Mouse (Mus musculus) heart, embryonic 16.5 days (tissue): ENCODE data around the gene Anks1b. TPM values are rescaled to one million over a fixed set of nuclear protein-coding genes. Genes with fewer than 3 reads are reported as not detected.

ENCODE experiments used
- ATAC-seq: fragments of 200-750 bp; cut with Nextera tagmentation; replicated peaks from 2 replicates; pipeline ENCODE4 v1.8.0; 2017; ENCODE audit warnings: moderate number of reproducible peaks; ENCODE audit not compliant: insufficient read depth, low FRiP score; ENCODE audit errors: extremely low read depth
- H3K27ac ChIP-seq: fragments of 300-500 bp; sonication (generic); 2 replicates; pipeline ENCODE4 v1.5.1; 2014; ENCODE audit warnings: mild to moderate bottlenecking, low read length, control low read depth, moderate library complexity
- H3K27me3 ChIP-seq: fragments of 300-500 bp; sonication (generic); 2 replicates; pipeline ENCODE4 v1.6.1; 2014; ENCODE audit warnings: low read length, mixed read lengths; ENCODE audit not compliant: control insufficient read depth, insufficient read depth
- H3K36me3 ChIP-seq: fragments of 300-500 bp; sonication (generic); 2 replicates; pipeline ENCODE4 v1.6.1; 2014; ENCODE audit not compliant: control insufficient read depth, insufficient read depth
- H3K4me1 ChIP-seq: fragments of 300-500 bp; sonication (generic); 2 replicates; pipeline ENCODE4 v1.6.1; 2014; ENCODE audit warnings: low read length, mixed read lengths; ENCODE audit not compliant: control insufficient read depth, insufficient read depth
- H3K4me2 ChIP-seq: fragments of 300-500 bp; sonication (generic); 2 replicates; pipeline ENCODE4 v1.6.1; 2014; ENCODE audit warnings: low read depth, mild to moderate bottlenecking, control low read depth, low read length
- H3K4me3 ChIP-seq: fragments of 300-500 bp; sonication (generic); 2 replicates; pipeline ENCODE4 v1.5.1; 2014; ENCODE audit warnings: mild to moderate bottlenecking, control low read depth, low read length
- H3K9ac ChIP-seq: fragments of 300-500 bp; sonication (generic); 2 replicates; pipeline ENCODE4 v1.6.1; 2014; ENCODE audit warnings: low read length, control low read depth
- H3K9me3 ChIP-seq: fragments of 300-500 bp; sonication (generic); replicated peaks from 2 replicates; pipeline ENCODE4 v1.6.1; 2016; ENCODE audit warnings: low read length; ENCODE audit not compliant: control insufficient read depth
- WGBS: fragments of 180-500 bp; shearing (Covaris S2); extraction: QIAGEN DNeasy Blood & Tissue Kit; methylation state at CpG from one replicate; pipeline ENCODE4 v1.1.7; 2014; 5-methylcytosine and 5-hydroxymethylcytosine counted together
- polyA plus RNA-seq: library from polyadenylated mRNA; unstranded; fragments of >200 nt; fragmentation: Nextera tagmentation; extraction: Ambion mirVana; gene quantifications from 2 replicates; pipeline ENCODE4 v1.2.1, GENCODE M21; 2015

Gene Anks1b
- polyA plus RNA-seq, 1 experiment from 2014 or later, result 0.13 TPM

GRCm38 (mm10) chr10:90649681-90650080, 776.4 kb downstream of the Anks1b start:
- no peaks in the 10 kb centered on the region for H3K4me1 ChIP-seq
- WGBS, result 37% methylated on average over 2 of the region's 2 CpGs
- no peak overlapping the region for H3K4me2 ChIP-seq
- no peak for ATAC-seq
- no peak overlapping the region for H3K4me3 ChIP-seq
- no peaks in the 10 kb centered on the region for H3K36me3 ChIP-seq
- H3K9me3 ChIP-seq, result no peaks in the 10 kb centered on the region
- no peaks in the 10 kb centered on the region for H3K27me3 ChIP-seq
- no peak overlapping the region for H3K9ac ChIP-seq
- no peak overlapping the region for H3K27ac ChIP-seq

- H3K4me3 ChIP-seq, result no peak overlapping the region
- no peaks in the 10 kb centered on the region for H3K27me3 ChIP-seq
- no peak for ATAC-seq
- H3K4me2 ChIP-seq, result no peak overlapping the region
- no peaks in the 10 kb centered on the region for H3K4me1 ChIP-seq
- no peaks in the 10 kb centered on the region for H3K36me3 ChIP-seq
- H3K27ac ChIP-seq, result no peak overlapping the region
- no peaks in the 10 kb centered on the region for H3K9me3 ChIP-seq
- no peak overlapping the region for H3K9ac ChIP-seq
- WGBS, result 63% methylated on average over 7 of the region's 7 CpGs
Measured at GRCm38 (mm10) chr10:90657416-90658120, 784.3 kb downstream of the Anks1b start.

GRCm38 (mm10) chr10:90666746-90667145, 793.4 kb downstream of the Anks1b start:
- Histone ChIP-seq H3K9me3 (no peaks in the 10 kb centered on the region), H3K4me2 (no peak overlapping the region), H3K27ac (no peak overlapping the region), H3K4me1 (peaks cover 2% of the 10 kb centered on the region; the same call in 1 of the 2 replicates), H3K36me3 (no peaks in the 10 kb centered on the region), H3K4me3 (no peak overlapping the region), H3K27me3 (no peaks in the 10 kb centered on the region), H3K9ac (no peak overlapping the region)
- 76% methylated on average over 2 of the region's 2 CpGs for WGBS
- ATAC-seq, result no peak

GRCm38 (mm10) chr10:90670291-90670690, 797.0 kb downstream of the Anks1b start:
- Histone ChIP-seq H3K36me3 (no peaks in the 10 kb centered on the region), H3K27me3 (no peaks in the 10 kb centered on the region), H3K9ac (no peak overlapping the region), H3K4me2 (no peak overlapping the region), H3K9me3 (no peaks in the 10 kb centered on the region), H3K27ac (no peak overlapping the region), H3K4me3 (no peak overlapping the region), H3K4me1 (peaks cover 2% of the 10 kb centered on the region; the same call in 1 of the 2 replicates)
- 82% methylated on average over 3 of the region's 3 CpGs for WGBS
- no peak for ATAC-seq

- Histone ChIP-seq H3K4me1 (peaks cover 2% of the 10 kb centered on the region; the same call in 1 of the 2 replicates), H3K4me2 (no peak overlapping the region)
- no peak for ATAC-seq
Measured at GRCm38 (mm10) chr10:90672135-90672534, 798.8 kb downstream of the Anks1b start.

GRCm38 (mm10) chr10:90674362-90674761, 801.1 kb downstream of the Anks1b start:
- 80% methylated on average over 10 of the region's 10 CpGs for WGBS
- Histone ChIP-seq H3K4me1 (no peaks in the 10 kb centered on the region), H3K4me3 (no peak overlapping the region), H3K27me3 (no peaks in the 10 kb centered on the region), H3K36me3 (no peaks in the 10 kb centered on the region), H3K9ac (no peak overlapping the region), H3K27ac (no peak overlapping the region), H3K4me2 (no peak overlapping the region), H3K9me3 (no peaks in the 10 kb centered on the region)
- no peak for ATAC-seq

More at GRCm38 (mm10) chr10:90672135-90672534, 798.8 kb downstream of the Anks1b start:
- Histone ChIP-seq H3K27ac (no peak overlapping the region), H3K9ac (no peak overlapping the region), H3K9me3 (no peaks in the 10 kb centered on the region), H3K4me3 (no peak overlapping the region), H3K27me3 (no peaks in the 10 kb centered on the region), H3K36me3 (no peaks in the 10 kb centered on the region)
- 79% methylated on average over 3 of the region's 3 CpGs for WGBS

- 88% methylated on average over 3 of the region's 3 CpGs for WGBS
Measured at GRCm38 (mm10) chr10:90677421-90677820, 804.1 kb downstream of the Anks1b start.

GRCm38 (mm10) chr10:90679713-90680470, 806.6 kb downstream of the Anks1b start:
- ATAC-seq, result no peak
- H3K4me2 ChIP-seq, result no peak overlapping the region
- 88% methylated on average over 10 of the region's 10 CpGs for WGBS
- H3K4me1 ChIP-seq, result no peaks in the 10 kb centered on the region
- no peak overlapping the region for H3K27ac ChIP-seq
- no peaks in the 10 kb centered on the region for H3K36me3 ChIP-seq
- no peaks in the 10 kb centered on the region for H3K27me3 ChIP-seq
- no peak overlapping the region for H3K9ac ChIP-seq
- H3K9me3 ChIP-seq, result no peaks in the 10 kb centered on the region
- no peak overlapping the region for H3K4me3 ChIP-seq

More at GRCm38 (mm10) chr10:90677421-90677820, 804.1 kb downstream of the Anks1b start:
- Histone ChIP-seq H3K4me2 (no peak overlapping the region), H3K9me3 (no peaks in the 10 kb centered on the region), H3K4me3 (no peak overlapping the region), H3K27me3 (no peaks in the 10 kb centered on the region), H3K9ac (no peak overlapping the region), H3K36me3 (no peaks in the 10 kb centered on the region), H3K27ac (no peak overlapping the region), H3K4me1 (no peaks in the 10 kb centered on the region)
- ATAC-seq, result no peak

- Histone ChIP-seq H3K4me2 (no peak overlapping the region), H3K27ac (no peak overlapping the region), H3K4me1 (no peaks in the 10 kb centered on the region), H3K9ac (no peak overlapping the region), H3K4me3 (no peak overlapping the region), H3K27me3 (no peaks in the 10 kb centered on the region), H3K36me3 (no peaks in the 10 kb centered on the region), H3K9me3 (no peaks in the 10 kb centered on the region)
- 49% methylated on average over 3 of the region's 3 CpGs for WGBS
- ATAC-seq, result no peak
Measured at GRCm38 (mm10) chr10:90683813-90684212, 810.5 kb downstream of the Anks1b start.
